In genomic region chr4:104779460-104779859, GRCm38 (mm10) we compare ENCODE assay signal across 27 mouse cellular contexts. TPM values are rescaled to one million over a fixed set of nuclear protein-coding genes. Genes with fewer than 3 reads are reported as not detected.
DNase-seq lines count a peak whose midpoint lies in the region; ATAC-seq and TF ChIP-seq lines count a peak whose summit lies in the region.
"Had no signal": no experiment of that assay in that cellular context is flagged by ENCODE, and none has a peak within 500 bp of the region (broad histone marks: within the 10 kb centered on the region; RNA-seq: fewer than 3 reads in every experiment).

No protein-coding gene starts in this region.

- no peaks in the 10 kb centered on the region for H3K27me3 ChIP-seq in liver, adult 2 months (ENCODE audit: control insufficient read depth, insufficient read depth, low read length)
- H3K27me3 ChIP-seq in liver, embryonic 12.5 days (replicated peaks): no peaks in the 10 kb centered on the region
- no peaks in the 10 kb centered on the region for H3K27me3 ChIP-seq in liver, embryonic 16.5 days (ENCODE audit: control insufficient read depth, insufficient read depth, low read depth, low read length)
- H3K27me3 ChIP-seq in kidney, adult 2 months (replicated peaks; ENCODE audit: control insufficient read depth, insufficient read depth, low read length): no peaks in the 10 kb centered on the region
- H3K27me3 ChIP-seq: CH12.LX; embryonic facial prominence, embryonic 12.5 days; forebrain, embryonic 13.5 days; forebrain, embryonic 15.5 days; Patski had no signal

- peaks cover 9% of the 10 kb centered on the region for H3K4me1 ChIP-seq in liver, adult 2 months (ENCODE audit: control insufficient read depth, insufficient read depth, low read length)
- H3K4me1 ChIP-seq in liver, embryonic 12.5 days: no peaks in the 10 kb centered on the region
- H3K4me1 ChIP-seq in liver, embryonic 16.5 days (ENCODE audit: control insufficient read depth, low read depth, low read length): no peaks in the 10 kb centered on the region
- H3K4me1 ChIP-seq in kidney, adult 2 months (ENCODE audit: control insufficient read depth, insufficient read depth, low read length): no peaks in the 10 kb centered on the region
- H3K4me1 ChIP-seq: embryonic facial prominence, embryonic 10.5 days; embryonic facial prominence, embryonic 12.5 days; forebrain, embryonic 13.5 days; forebrain, embryonic 15.5 days had no signal

- ATAC-seq in liver, embryonic 12.5 days: no peak
- ATAC-seq in liver, embryonic 16.5 days (ENCODE audit: low read depth): peak; percentile 76
- ATAC-seq: activated CD4-positive, CD25-positive, alpha-beta regulatory T cell, adult 4 months; CD4-positive, CD25-positive, alpha-beta regulatory T cell, adult 4 months; forebrain, embryonic 13.5 days; forebrain, embryonic 15.5 days; Patski had no signal

- H3K9ac ChIP-seq in liver, adult 2 months (ENCODE audit: low read depth, low read length): no peak overlapping the region
- H3K9ac ChIP-seq in liver, embryonic 12.5 days: no peak overlapping the region
- H3K9ac ChIP-seq in liver, embryonic 16.5 days (ENCODE audit: low read depth, low read length): no peak overlapping the region
- H3K9ac ChIP-seq: embryonic facial prominence, embryonic 12.5 days; forebrain, embryonic 13.5 days; forebrain, embryonic 15.5 days had no signal

- no peak overlapping the region for H3K4me2 ChIP-seq in liver, embryonic 12.5 days
- H3K4me2 ChIP-seq in liver, embryonic 16.5 days (ENCODE audit: low read depth, low read length): no peak overlapping the region
- H3K4me2 ChIP-seq: embryonic facial prominence, embryonic 12.5 days; forebrain, embryonic 13.5 days; forebrain, embryonic 15.5 days had no signal

- no peaks in the 10 kb centered on the region for H3K79me2 ChIP-seq in liver, adult 2 months (ENCODE audit: control insufficient read depth, insufficient read depth, low read length)

- H3K9me3 ChIP-seq in liver, embryonic 12.5 days (replicated peaks): no peaks in the 10 kb centered on the region
- no peaks in the 10 kb centered on the region for H3K9me3 ChIP-seq in liver, embryonic 16.5 days (replicated peaks; ENCODE audit: control insufficient read depth, low read length)
- H3K9me3 ChIP-seq: embryonic facial prominence, embryonic 10.5 days; embryonic facial prominence, embryonic 12.5 days; forebrain, embryonic 13.5 days; forebrain, embryonic 15.5 days had no signal

- intact Hi-C loops in heart, postnatal 14 days (cut with DNase I): no loop called here

- DNase-seq in heart, adult 11 months: peak; percentile 55
- DNase-seq in heart, postnatal 14 days: no peak
- peak; percentile 96 for DNase-seq in liver, adult 2 months (ENCODE audit: extremely low read depth, low read depth, low spot score)
- no peak for DNase-seq in kidney, adult 2 months
- DNase-seq: adrenal gland, adult 8-10 months; adrenal gland, postnatal 14 days; adrenal gland, postnatal 36 days; B cell, adult 2 months; cerebellum, adult 11-12 months; cerebellum, adult 2 months; cerebellum, adult 9-10 months; cerebellum, postnatal 10 days; cerebellum, postnatal 25 days had no signal

- no peak for TF ChIP-seq CTCF in liver, adult 2 months (IDR thresholded peaks at IDR 0.05; ENCODE audit: low read depth, low read length)
- TF ChIP-seq CTCF in kidney, adult 2 months (conservative IDR thresholded peaks at IDR 0.05; ENCODE audit: insufficient read depth, insufficient read length, low read depth, low read length): no peak

- H3K4me3 ChIP-seq in liver, adult 2 months (ENCODE audit: insufficient read depth, low read depth, low read length): no peak overlapping the region
- no peak overlapping the region for H3K4me3 ChIP-seq in liver, embryonic 12.5 days
- H3K4me3 ChIP-seq in liver, embryonic 16.5 days (ENCODE audit: low read depth, low read length): no peak overlapping the region
- no peak overlapping the region for H3K4me3 ChIP-seq in kidney, adult 2 months (ENCODE audit: insufficient read depth, low read depth, low read length)
- H3K4me3 ChIP-seq: embryonic facial prominence, embryonic 10.5 days; embryonic facial prominence, embryonic 12.5 days; forebrain, embryonic 13.5 days; forebrain, embryonic 15.5 days had no signal

- 24% methylated on average over 5 of the region's 5 CpGs for WGBS in liver, adult 2 months
- WGBS in liver, embryonic 12.5 days (ENCODE audit: insufficient replicate concordance): 71% methylated on average over 5 of the region's 5 CpGs
- WGBS in liver, embryonic 16.5 days (ENCODE audit: insufficient replicate concordance): 63% methylated on average over 5 of the region's 5 CpGs
- 80% methylated on average over 5 of the region's 5 CpGs for WGBS in kidney, adult 2 months

- H3K27ac ChIP-seq in liver, adult 2 months (replicated peaks; ENCODE audit: insufficient read depth, low read depth, low read length): peak overlapping the region; percentile 84
- H3K27ac ChIP-seq in liver, embryonic 12.5 days: no peak overlapping the region
- no peak overlapping the region for H3K27ac ChIP-seq in liver, embryonic 16.5 days (ENCODE audit: low read length)
- no peak overlapping the region for H3K27ac ChIP-seq in kidney, adult 2 months (ENCODE audit: insufficient read depth, low read depth, low read length)
- H3K27ac ChIP-seq: embryonic facial prominence, embryonic 10.5 days; embryonic facial prominence, embryonic 12.5 days; forebrain, embryonic 13.5 days; forebrain, embryonic 15.5 days had no signal

- no peak for TF ChIP-seq POLR2A in liver, adult 2 months (IDR thresholded peaks at IDR 0.05; ENCODE audit: extremely low read depth, insufficient read depth, low read length)
- no peak for TF ChIP-seq POLR2A in kidney, adult 2 months (IDR thresholded peaks at IDR 0.05; ENCODE audit: low read depth, low read length)

- peaks cover 61% of the 10 kb centered on the region for H3K36me3 ChIP-seq in liver, adult 2 months (ENCODE audit: control insufficient read depth, insufficient read depth, low read length)
- no peaks in the 10 kb centered on the region for H3K36me3 ChIP-seq in liver, embryonic 12.5 days
- H3K36me3 ChIP-seq in liver, embryonic 16.5 days (ENCODE audit: control insufficient read depth, insufficient read depth): no peaks in the 10 kb centered on the region; the same call in 1 of the 2 replicates
- no peaks in the 10 kb centered on the region for H3K36me3 ChIP-seq in kidney, adult 2 months (ENCODE audit: control insufficient read depth, insufficient read depth, low read length)
- H3K36me3 ChIP-seq: embryonic facial prominence, embryonic 10.5 days; embryonic facial prominence, embryonic 12.5 days; forebrain, embryonic 15.5 days; G1E had no signal

RNA-seq across cellular contexts. Expression of gene C8b, which starts 13.3 kb away (rescaled TPM):
- not detected for total RNA-seq in heart, postnatal 14 days (2021)
- total RNA-seq in liver, adult 2 months (2014; rRNA removed): 244 and 263 TPM in 2 replicates
- 62.9 and 83.5 TPM in 2 replicates for polyA plus RNA-seq in liver, adult 2 months (2012; rRNA removed)
- 5.3 and 5.7 TPM in 2 replicates for polyA plus RNA-seq in liver, embryonic 12.5 days (2016; fragmentation: Nextera tagmentation; extraction: Ambion mirVana)
- polyA plus RNA-seq in liver, embryonic 16.5 days (2015; fragmentation: Nextera tagmentation; extraction: Ambion mirVana): 76.4 and 95.1 TPM in 2 replicates
- polyA plus RNA-seq in kidney, adult 2 months (2012; rRNA removed): not detected in 2 replicates
- total RNA-seq: adrenal gland, adult 18-20 months had no signal
- polyA plus RNA-seq: activated CD4-positive, CD25-positive, alpha-beta regulatory T cell, adult 4 months; CD4-positive, CD25-positive, alpha-beta regulatory T cell, adult 4 months; cerebellum, adult 2 months; embryonic facial prominence, embryonic 14.5 days; forebrain, embryonic 11.5 days; forebrain, embryonic 13.5 days; forebrain, embryonic 15.5 days; G1E; Patski had no signal

Comparison
In these comparisons a context has a peak if more than half of its experiments do, and no peak if none do; other contexts are left out.
1. DNase-seq: peak in heart, adult 11 months (single experiment) and liver, adult 2 months (single experiment); none in heart, postnatal 14 days (0 of 2) and kidney, adult 2 months (single experiment).